Mouse (Mus musculus): ENCODE measurements around the gene Wdr70.
A peak's percentile ranks its signal among the peaks of the same experiment; 100 is the strongest.
"Not testable (repeated sequence)": the region's sequence is repeated elsewhere in the genome, so short reads cannot be mapped to it uniquely, and the experiment has no call there.

The Wdr70 gene

DNA sequence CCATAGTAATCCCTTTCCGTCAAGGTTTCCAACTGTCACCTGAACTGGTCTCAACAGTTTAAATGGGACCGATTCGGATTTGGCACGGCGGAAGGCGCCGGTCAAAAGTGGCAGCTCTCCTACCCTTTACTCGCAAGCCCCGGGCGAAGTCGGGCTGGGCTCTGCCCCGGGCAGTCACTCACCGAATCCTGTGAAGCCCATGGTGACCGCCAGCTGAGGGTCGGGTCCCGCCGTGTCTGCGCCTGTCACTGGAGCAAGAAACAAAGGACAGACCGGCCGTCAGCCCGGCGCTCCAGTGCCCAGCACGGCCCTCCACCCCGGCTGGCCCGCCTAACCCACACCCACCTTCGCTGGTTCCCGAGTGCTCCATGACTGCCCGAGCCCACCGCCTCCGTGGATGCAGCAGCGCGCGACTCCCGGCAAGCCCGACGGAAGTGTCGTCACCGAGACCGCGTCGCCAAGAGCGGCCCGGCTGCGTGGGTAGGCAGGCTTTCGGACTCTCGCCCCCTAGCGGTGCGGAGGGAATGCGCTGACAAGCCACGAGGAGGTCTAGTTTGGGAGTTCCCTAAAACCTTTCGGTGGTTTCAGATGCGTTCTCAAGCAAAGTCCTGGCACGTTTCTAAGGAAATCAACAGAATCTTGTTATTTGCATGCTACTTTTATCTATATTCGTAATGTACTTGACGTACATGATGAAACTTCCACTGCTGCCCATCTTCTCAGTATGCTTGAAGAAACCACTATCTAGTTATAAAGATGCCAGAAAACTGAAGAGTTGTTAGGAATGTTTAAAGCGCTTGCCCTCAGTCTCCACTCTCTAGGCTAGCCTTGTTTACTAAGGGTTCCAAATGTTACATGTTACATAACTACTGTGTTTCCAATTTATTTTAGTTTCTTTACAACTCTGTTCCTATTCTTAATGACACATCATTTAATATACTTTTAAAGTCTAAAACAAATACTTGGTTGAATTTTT is at the start of gene Wdr70:
TSS of gene Wdr70 (minus strand) at position 436 of the 976 bp plus-strand sequence.
- peak; percentile 97 for DNase-seq

DNA sequence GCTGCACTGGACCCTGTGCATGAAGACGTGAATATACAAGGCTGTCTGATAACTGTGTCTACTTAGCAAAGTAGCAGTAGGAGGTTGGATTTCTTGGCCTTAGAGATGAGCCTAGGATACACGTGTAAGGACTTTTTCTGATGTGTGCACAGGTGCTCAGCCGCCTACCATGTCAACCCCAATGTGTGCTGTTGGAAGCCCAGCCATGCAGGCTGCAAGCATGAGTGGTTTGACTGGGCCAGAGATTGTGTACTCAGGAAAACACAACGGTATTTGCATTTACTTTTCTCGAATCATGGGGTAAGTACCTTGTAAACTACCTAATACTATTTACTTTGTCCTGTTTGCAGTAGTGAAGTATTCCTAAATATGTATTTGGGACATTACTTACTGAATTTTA is 36.6 kb upstream of the Wdr70 start:
- DNase-seq: no peak

DNA sequence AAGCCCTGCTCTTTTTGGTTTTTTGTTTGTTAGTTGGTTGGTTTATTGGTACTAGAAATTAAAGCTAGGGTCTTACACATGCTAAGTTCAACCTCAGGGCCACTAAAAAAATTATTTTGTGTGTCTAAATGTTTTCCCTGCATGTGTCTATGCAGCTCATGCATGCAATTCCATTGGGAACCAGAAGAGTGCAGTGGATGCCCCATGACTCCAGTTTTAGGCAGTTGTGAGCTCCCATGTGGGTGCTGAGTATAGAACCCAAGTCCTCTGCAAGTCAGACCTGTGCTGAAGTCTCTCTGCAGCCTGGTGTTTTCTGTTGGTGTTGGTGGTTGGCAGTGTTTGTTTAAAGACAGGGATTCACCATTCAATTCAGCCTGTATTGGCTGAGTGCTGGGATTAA is 32.8 kb upstream of the Wdr70 start:
- no peak for DNase-seq

DNA sequence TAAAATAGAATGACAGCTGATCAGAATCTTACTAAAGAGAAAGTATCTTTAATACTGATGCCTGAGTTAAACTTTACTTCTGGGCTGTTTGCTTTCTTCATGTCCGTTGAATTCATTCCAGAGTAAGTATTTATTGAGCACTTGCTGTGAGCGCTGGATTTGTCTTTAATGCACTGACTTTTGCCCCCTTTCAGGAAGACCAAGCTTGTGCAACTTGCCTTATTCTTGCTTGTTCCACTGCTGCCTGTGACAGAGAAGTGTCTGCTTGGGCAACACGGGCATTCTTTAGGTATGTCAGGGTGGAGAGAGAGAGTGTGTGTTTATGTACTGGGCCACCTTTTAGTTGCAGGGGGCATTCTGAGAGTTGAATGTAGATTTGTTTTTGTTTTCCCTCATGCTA is 32.3 kb upstream of the Wdr70 start:
- no peak for DNase-seq

DNA sequence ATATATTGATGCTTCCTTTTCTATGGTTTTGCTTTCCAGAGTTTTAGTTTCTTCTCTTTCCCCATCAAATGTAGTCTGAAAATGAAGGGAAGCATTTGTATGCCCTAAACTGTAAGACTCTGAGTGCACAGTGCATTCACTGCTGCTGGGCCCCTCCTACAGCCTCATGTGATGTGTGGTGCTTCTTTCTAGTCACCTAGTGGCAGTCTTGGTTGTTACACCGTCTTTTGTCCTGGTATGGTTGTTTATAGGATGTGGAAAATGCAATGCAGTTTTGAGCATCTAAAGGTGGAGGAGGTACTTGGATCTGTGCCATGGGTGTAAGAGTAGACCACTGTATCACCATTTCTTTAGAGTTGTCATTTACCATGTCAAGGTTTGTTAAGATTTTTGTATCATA is 30.3 kb upstream of the Wdr70 start:
- no peak for DNase-seq

DNA sequence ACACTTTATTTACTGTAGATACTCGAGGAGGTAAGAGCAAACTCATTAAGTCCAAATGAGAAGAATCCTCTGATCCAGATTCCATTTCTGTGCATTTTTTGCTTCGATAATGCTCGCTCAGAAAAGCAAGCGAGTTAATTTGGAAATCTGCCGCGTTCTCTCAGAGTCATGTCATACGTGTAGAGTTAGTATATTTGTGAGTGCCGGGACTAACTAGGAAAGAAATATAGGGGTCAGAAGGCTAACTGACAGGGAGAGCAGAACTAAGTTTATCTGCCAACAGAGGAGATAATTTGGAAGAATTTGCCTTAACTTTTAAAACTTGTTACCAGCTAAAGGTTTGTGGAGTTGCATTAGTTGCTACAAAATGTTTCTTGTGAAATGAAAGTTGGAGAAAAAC is 10.8 kb upstream of the Wdr70 start:
- DNase-seq: no peak

DNA sequence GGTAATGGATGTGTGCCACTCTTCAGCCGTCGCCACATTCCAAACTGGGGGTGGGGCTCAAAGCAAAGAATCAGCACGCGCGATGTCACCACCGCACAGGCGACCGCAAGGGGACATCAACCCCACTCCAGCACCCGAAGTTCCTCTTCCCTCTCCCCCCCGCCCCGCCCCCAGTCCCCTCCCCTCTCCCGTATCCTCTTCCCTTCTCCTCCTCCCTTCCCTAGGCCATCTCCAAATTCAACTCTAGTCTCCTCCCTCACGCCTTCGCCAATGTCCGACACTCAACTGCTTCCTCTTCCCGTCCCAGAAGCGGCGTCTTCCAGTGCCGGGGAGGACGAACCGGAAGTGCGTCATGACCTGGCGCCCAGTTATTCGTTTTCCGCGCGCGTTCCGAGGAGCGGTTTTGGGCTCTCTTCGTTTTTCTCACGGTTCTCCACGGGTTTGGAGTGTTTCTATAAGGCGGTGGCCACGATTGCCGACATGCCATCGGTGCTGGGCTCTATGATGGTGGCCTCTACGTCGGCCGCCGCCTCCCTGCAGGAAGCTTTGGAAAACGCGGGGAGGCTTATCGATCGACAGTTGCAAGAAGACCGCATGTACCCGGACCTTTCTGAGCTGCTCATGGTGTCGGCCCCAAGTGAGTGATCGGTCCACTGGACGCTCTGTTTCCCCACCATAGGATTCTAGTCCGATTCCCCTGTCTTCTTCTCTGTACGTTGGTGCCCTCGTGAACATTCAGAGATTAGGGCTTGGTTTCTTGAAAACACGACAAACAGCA is 10.1 kb upstream of the Wdr70 start, which contains the start of gene Nup155:
TSS of gene Nup155 (plus strand) at position 308 of the 778 bp plus-strand sequence.
- peak; percentile 93 to 96 for DNase-seq

DNA sequence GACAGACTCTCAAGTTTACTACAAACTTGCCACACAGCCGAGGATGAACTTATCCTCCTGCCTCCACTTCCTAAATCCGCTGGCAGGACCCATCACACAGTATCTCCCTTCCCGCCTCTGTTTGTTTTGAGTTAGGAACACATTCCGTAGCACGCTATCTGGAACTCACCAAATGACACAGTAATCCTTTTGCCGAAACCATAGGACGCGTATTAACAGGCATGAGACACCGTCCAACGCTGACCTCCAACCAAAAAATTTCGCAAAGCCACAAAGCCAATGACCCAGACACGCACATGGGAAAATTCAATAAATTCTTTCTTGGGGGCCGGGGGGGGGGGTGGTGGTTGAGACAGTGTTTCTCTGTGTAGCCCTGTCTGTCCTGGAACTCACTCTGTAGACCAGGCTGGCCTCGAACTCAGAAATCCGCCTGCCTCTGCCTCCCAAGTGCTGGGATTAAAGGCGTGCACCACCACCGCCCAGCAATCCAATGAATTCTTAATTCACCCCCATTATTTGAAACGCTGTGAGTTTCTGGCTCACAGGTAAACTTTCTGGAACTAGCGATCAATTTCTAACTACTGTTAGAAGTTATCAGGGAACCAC is 9.5 kb upstream of the Wdr70 start:
- DNase-seq: no peak

DNA sequence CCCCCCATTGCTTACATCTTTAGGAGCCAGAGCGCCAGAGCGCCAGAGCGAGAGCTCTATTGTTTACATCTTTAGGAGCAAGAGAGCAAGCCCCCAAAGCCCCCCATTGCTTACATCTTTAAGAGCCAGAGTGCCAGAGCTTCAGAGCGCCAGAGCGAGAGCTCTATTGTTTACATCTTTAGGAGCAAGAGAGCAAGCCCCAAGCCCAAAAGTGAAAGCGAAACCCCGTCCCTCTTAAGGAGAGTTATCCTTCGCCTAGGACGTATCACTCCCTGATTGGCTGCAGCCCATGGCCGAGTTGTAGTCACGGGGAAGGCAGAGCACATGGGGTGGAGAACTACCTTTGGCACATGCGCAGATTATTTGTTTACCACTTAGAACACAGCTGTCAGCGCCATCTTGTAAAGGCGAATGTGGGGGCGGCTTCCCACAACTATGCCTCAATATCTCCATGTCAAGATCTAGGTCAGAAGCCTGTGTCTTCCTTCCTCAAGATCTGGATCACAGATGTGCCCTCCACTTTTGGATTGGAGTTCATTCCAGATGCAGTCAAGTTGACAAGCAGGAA is 3.0 kb upstream of the Wdr70 start:
- not testable (repeated sequence) for DNase-seq

DNA sequence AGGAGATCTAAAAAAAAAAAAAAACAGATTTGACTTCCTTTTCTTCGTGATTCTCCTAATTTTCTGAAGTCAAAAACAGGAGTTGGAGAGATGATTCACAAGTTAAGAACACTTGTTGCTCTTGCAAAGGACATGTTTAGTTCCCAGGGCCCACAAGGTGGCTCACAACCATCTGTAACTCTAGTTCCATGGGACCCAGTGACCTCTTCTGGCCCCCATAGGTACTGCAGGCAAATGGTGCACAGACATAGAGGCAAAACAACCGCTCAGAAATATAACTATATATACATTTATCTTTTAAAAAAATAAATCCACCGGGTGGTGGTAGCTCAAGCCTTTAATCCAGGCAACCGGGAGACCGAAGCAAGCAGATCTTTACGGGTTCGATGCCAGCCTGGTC is 1.2 kb downstream of the Wdr70 start:
- peak; percentile 66 to 75 for DNase-seq

DNA sequence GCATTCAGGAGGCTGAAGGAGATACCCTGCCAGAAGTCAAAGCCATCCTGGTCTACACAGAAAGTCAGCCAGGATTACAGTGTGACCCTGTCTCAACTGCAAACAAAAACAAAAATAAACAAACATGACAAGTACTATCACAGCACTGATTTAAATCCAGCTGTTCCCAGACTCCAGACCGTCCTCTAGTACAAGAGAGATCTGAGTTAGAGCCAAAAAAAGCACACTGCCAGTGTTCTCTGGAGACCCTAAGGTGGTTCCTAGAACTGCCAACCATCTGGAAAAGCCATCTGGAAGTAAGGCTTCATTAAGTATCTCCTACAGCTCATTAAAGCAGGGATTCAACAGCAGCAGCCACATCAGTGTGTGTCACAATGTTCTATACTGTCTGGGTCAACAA is 6.3 kb downstream of the Wdr70 start:
- not testable (repeated sequence) for DNase-seq

DNA sequence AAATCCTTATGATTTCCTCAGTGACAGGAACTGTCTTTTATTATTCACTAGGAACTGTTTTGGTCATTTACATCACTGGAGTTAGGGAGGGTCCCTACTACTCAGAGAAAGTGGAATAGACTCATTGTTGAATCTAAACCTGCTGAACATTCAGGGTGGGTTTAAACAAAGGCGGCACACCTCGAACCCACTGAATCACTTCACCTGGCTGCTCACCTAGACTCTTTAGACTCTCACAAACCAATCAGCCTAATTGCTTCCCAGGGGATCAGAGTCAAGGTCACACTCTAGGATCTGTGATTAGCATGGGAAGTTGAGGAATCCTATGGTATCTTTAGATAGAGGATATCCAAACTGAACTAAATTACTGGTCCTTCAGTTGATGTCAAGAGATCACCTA is 8.3 kb downstream of the Wdr70 start:
- no peak for DNase-seq

DNA sequence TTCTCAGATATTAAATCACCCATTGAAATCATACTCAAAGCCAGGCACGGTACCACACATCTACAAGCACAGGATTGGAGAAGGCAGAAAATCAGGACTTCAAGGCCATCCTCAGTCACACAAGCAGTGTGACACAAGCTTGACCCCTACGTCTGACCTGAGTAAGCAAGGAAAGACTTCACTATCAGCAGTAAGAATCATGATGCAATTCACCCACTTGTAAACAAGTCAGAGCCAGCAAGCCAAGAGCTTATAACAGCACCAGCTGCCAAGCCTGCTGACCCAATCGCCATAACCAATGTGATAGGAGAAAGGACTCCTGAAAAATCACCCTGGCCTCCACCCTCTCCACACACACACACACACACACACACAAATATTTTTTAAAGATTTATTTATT is 10.3 kb downstream of the Wdr70 start:
- DNase-seq: no peak

DNA sequence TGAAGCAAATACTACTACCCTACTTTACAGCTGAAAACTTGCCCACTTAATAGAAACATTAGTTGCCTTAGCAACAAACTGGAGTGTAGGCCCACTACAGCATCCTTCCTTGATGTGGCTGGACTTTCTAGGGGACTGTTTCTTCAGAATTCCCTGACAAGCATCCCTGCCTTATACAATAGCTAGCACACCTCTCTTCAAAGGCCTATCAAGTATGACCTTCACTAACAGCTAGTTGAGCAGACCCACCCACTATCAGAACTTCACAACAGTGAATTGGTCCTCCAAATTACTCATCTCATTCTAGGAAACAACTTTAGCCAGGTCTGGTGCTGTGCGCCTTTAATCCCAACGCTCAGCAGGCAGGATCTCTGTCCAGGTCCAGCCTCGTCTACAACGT is 11.7 kb downstream of the Wdr70 start:
- no peak for DNase-seq

DNA sequence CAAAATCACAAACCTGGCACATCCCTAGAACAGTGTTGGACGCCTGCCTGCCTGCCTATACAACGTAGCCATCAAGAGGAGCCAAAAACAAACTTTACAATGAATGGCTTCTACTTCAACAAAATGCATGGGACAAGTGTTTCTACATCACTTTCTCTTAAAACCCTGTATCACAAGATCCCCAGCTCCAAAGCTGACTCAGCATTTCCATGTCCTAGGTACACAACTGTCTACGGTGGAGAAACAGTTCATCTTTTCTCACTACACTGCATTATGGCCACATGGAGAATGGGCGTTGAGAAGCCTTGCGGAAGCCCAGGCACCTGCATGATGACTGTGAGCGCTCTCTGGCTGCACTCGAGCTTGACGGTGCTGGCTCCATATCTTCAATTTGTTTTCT is 16.9 kb downstream of the Wdr70 start:
- no peak for DNase-seq

DNA sequence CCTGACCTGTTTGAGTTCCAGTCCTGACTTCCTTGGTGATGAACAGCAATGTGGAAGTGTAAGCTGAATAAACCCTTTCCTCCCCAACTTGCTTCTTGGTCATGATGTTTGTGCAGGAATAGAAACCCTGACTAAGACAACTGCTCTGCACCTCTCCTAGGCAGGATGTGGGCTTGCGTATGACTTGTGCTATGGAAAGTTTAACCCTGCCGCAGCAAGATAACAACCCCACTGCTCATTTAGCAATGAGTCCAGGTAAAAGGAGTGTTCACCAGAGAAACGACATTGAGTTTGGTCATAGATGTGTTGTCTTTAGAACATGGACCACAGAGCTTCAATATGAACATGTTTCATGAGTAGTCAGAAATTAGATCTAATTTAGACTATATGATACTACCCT is 25.9 kb downstream of the Wdr70 start:
- not testable (repeated sequence) for DNase-seq

DNA sequence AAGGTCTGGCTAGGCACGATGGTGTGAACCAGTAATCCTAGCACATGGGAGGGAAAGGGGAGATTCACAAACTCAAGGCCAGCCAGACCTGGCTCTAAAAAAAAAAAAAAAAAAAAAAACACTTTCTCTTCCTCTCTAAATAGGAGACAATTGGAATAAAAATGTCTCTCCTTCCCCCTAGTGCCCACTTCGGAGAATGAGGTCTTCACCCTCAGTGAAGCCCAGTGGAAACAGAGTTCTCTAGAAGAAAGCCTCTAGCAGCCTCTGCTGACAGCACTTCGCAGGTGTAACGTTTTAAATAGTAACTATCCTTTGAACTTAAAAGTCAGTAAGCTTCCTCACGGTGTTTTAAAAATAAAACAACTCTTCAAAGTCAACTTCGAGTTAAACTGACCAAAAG is 33.8 kb downstream of the Wdr70 start:
- DNase-seq: no peak

DNA sequence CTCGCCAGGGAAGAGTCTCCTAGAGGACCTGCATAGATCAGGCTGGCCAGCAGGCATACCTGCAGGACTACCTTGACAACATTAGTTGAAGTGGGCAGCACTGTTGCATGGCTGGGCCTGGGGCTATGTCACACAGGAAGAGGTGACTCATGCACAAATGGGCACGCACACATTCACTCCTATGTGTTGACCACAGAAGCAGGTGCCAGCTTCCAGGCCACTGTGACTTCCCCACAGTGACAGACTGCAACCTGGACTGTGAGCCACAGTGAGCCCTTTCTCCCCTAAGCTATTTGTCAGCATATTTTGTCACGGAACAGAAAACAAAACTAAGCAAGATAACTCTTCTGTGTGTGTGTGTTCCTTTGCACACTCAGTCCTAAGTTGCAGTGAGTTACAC is 47.8 kb downstream of the Wdr70 start:
- no peak for DNase-seq

DNA sequence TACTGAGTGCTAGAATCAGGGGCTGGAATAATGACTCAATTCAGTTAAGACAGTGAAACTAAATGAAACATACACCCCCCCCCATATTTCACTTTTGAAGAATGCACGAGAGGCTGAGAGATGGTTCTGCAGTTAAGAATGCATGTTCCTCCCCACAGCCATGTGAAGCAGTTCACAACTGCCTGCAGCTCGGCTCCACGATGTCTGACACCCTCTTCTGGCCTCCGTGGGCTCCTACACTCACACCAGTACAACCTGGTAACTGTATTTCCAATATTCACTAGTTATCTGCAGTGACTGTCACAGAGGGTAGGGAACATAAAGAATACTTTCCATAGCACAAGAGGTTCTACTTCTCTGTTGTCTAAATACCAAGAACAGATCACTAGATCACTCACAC is 59.2 kb downstream of the Wdr70 start:
- no peak for DNase-seq

DNA sequence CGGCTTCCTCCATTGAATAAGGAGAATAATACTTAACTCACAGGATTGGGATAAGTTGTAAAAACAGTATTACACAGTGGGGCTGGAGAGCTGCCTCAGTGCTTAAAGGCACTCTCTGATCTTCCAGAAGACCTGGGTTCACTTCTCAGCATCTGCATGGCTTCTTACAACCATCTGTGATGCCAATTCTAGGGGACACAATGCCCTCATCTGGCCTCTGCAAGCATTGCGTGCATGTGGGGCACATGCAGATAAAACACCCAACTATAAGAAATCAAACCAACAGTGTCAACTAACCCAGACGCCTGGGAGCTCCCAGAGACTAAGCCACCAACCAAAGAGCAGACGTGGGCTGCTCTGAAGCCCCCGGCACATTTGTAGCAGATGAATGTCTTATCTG is 60.6 kb downstream of the Wdr70 start:
- no peak for DNase-seq

DNA sequence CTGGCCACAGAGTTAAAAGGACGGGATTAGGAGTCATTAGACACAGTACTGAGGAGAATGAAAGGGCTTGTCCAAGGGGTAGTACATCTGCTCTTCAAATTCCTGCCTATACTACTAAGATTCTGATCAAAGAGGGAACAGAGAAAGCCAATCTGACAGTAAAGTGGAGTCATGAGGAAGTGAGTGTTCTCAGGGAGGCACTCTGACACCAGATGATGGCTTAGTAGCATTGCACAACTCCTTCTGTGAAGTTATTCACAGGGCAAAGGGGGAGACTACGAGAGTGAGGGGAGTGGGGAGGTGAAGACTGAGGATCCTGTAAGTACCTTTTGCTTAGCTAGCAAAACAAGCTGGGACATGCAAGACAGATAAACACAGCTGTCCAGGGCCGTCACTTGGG is 61.2 kb downstream of the Wdr70 start:
- no peak for DNase-seq

DNA sequence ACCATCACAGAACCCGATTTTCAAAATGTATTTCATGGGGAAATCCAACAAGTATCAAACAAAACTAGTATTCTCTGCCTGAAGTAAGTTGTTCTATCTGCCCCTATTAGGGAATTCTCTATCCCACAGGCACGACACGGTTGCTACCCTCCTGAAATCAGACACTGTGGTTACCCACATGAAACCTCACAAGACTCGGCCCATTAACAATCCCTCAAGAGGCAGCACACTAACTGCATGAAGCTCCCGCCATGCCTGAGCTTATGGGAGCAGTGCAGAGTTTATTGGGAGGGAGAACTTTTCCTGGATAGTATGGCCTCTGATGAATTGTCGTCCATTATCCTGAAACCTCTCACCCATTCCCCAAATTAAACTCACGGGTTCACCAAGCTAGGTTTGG is 67.8 kb downstream of the Wdr70 start:
- no peak for DNase-seq

DNA sequence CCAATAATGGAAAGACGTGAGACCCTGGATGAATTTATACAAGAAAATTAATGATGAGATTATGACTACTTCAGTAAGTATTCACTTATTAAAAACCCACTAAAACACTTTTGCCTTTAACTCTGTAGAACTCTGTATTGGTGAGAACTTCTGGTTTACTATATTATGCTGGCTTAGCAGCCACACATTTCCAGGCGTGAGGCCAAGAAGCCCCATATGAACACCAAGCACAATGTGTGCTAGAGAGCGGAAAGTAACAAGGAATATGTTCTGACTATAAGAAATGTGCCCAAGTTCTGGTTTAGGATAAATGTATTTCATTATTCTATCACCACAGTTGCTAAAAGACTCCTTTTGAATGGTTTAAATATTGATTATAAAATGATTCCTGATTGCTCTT is 68.4 kb downstream of the Wdr70 start:
- no peak for DNase-seq
